In genomic region chr6:34642075-34642547, GRCm38 (mm10) we compare ENCODE assay signal across 12 mouse cellular contexts. TPM values are rescaled to one million over a fixed set of nuclear protein-coding genes. Genes with fewer than 3 reads are reported as not detected.
DNase-seq lines count a peak whose midpoint lies in the region; ATAC-seq and TF ChIP-seq lines count a peak whose summit lies in the region.
"Had no signal": no experiment of that assay in that cellular context is flagged by ENCODE, and none has a peak within 500 bp of the region (broad histone marks: within the 10 kb centered on the region; RNA-seq: fewer than 3 reads in every experiment).

No protein-coding gene starts in this region.

- DNase-seq in heart, adult 18-20 months: no peak
- DNase-seq in lung, postnatal 0 days (ENCODE audit: low spot score): peak; percentile 57
- no peak for DNase-seq in lung, postnatal 14 days
- DNase-seq in hindbrain, embryonic 11.5 days (ENCODE audit: low spot score): no peak
- DNase-seq in midbrain, embryonic 10.5 days (ENCODE audit: low spot score): no peak
- no peak for DNase-seq in hindbrain, embryonic 10.5 days (ENCODE audit: low spot score)
- DNase-seq: cerebellum, postnatal 14 days; thymus, postnatal 25 days had no signal

- WGBS in heart, embryonic 14.5 days: 44% methylated on average over 5 of the region's 5 CpGs
- WGBS in lung, postnatal 0 days: 66% methylated on average over 5 of the region's 5 CpGs
- WGBS in intestine, embryonic 15.5 days: 40% methylated on average over 5 of the region's 5 CpGs
- WGBS in hindbrain, embryonic 11.5 days: 89% methylated on average over 5 of the region's 5 CpGs
- WGBS in midbrain, embryonic 10.5 days: 89% methylated on average over 5 of the region's 5 CpGs
- 92% methylated on average over 5 of the region's 5 CpGs for WGBS in hindbrain, embryonic 10.5 days

- peak overlapping the region; percentile 31 to 50; a peak in 3 of 4 replicates for H3K27ac ChIP-seq in heart, embryonic 14.5 days (replicated peaks in 1 of 2; ENCODE audit: control insufficient read depth in 1 of 2, insufficient read depth in 1 of 2, low read depth in 2 of 2, low read length in 2 of 2)
- H3K27ac ChIP-seq in lung, postnatal 0 days (ENCODE audit: low read length): no peak overlapping the region
- peak overlapping the region; percentile 38; the same call in 1 of the 2 replicates for H3K27ac ChIP-seq in intestine, embryonic 15.5 days
- no peak overlapping the region for H3K27ac ChIP-seq in hindbrain, embryonic 11.5 days (ENCODE audit: low read depth, low read length)
- no peak overlapping the region for H3K27ac ChIP-seq in midbrain, embryonic 10.5 days (replicated peaks)
- H3K27ac ChIP-seq in hindbrain, embryonic 10.5 days: no peak overlapping the region
- H3K27ac ChIP-seq: hindbrain, embryonic 13.5 days had no signal

- H3K27me3 ChIP-seq in heart, embryonic 14.5 days (ENCODE audit: control insufficient read depth, insufficient read depth, low read length): no peaks in the 10 kb centered on the region
- H3K27me3 ChIP-seq in lung, postnatal 0 days (replicated peaks; ENCODE audit: insufficient read depth, low read length): no peaks in the 10 kb centered on the region
- no peaks in the 10 kb centered on the region for H3K27me3 ChIP-seq in intestine, embryonic 15.5 days (replicated peaks)
- no peaks in the 10 kb centered on the region for H3K27me3 ChIP-seq in hindbrain, embryonic 11.5 days (ENCODE audit: control insufficient read depth, insufficient read depth, low read length)
- no peaks in the 10 kb centered on the region for H3K27me3 ChIP-seq in midbrain, embryonic 10.5 days (ENCODE audit: low read depth, poor library complexity, severe bottlenecking)
- H3K27me3 ChIP-seq in hindbrain, embryonic 10.5 days (ENCODE audit: insufficient read depth, poor library complexity, severe bottlenecking): no peaks in the 10 kb centered on the region
- H3K27me3 ChIP-seq: hindbrain, embryonic 13.5 days had no signal

- no peak for ATAC-seq in heart, embryonic 14.5 days (ENCODE audit: insufficient number of reproducible peaks, insufficient read depth, low FRiP score, low read depth)
- ATAC-seq in lung, postnatal 0 days: peak; percentile 38; the same call in 1 of the 2 replicates
- 0 out of 2 replicates have a peak, but pooled peaks have one; percentile 32 for ATAC-seq in intestine, embryonic 15.5 days
- no peak for ATAC-seq in hindbrain, embryonic 11.5 days (ENCODE audit: low FRiP score)

- H3K4me3 ChIP-seq in heart, embryonic 14.5 days (ENCODE audit: control insufficient read depth in 1 of 2, insufficient read depth in 1 of 2, low read depth in 1 of 2, low read length in 2 of 2): no peak overlapping the region
- H3K4me3 ChIP-seq in lung, postnatal 0 days (ENCODE audit: low read depth, low read length): no peak overlapping the region
- H3K4me3 ChIP-seq in intestine, embryonic 15.5 days (replicated peaks): no peak overlapping the region
- no peak overlapping the region for H3K4me3 ChIP-seq in hindbrain, embryonic 11.5 days (ENCODE audit: low read depth, low read length)
- no peak overlapping the region for H3K4me3 ChIP-seq in midbrain, embryonic 10.5 days
- H3K4me3 ChIP-seq in hindbrain, embryonic 10.5 days: no peak overlapping the region
- H3K4me3 ChIP-seq: hindbrain, embryonic 13.5 days; megakaryocyte, embryonic 14.5 days had no signal

- TF ChIP-seq CTCF in lung, postnatal 0 days (IDR thresholded peaks at IDR 0.05): no peak

- no peaks in the 10 kb centered on the region for H3K9me3 ChIP-seq in heart, embryonic 14.5 days (ENCODE audit: control insufficient read depth, low read length)
- no peaks in the 10 kb centered on the region for H3K9me3 ChIP-seq in lung, postnatal 0 days (ENCODE audit: low read length)
- no peaks in the 10 kb centered on the region for H3K9me3 ChIP-seq in intestine, embryonic 15.5 days
- no peaks in the 10 kb centered on the region for H3K9me3 ChIP-seq in hindbrain, embryonic 11.5 days (ENCODE audit: control insufficient read depth, low read length)
- H3K9me3 ChIP-seq in midbrain, embryonic 10.5 days (replicated peaks): no peaks in the 10 kb centered on the region
- H3K9me3 ChIP-seq in hindbrain, embryonic 10.5 days: no peaks in the 10 kb centered on the region
- H3K9me3 ChIP-seq: hindbrain, embryonic 13.5 days; megakaryocyte, embryonic 14.5 days had no signal

- no peak for TF ChIP-seq EP300 in lung, postnatal 0 days (IDR thresholded peaks at IDR 0.05)

- no peak overlapping the region for H3K4me2 ChIP-seq in heart, embryonic 14.5 days (ENCODE audit: low read length)
- H3K4me2 ChIP-seq in lung, postnatal 0 days (replicated peaks; ENCODE audit: low read depth, low read length): no peak overlapping the region
- H3K4me2 ChIP-seq in intestine, embryonic 15.5 days (replicated peaks): no peak overlapping the region
- no peak overlapping the region for H3K4me2 ChIP-seq in hindbrain, embryonic 11.5 days (replicated peaks; ENCODE audit: low read depth, low read length)
- H3K4me2 ChIP-seq: hindbrain, embryonic 13.5 days had no signal

- H3K36me3 ChIP-seq in heart, embryonic 14.5 days (ENCODE audit: control insufficient read depth, insufficient read depth, low read length): no peaks in the 10 kb centered on the region
- H3K36me3 ChIP-seq in lung, postnatal 0 days (ENCODE audit: insufficient read depth, low read length): no peaks in the 10 kb centered on the region
- no peaks in the 10 kb centered on the region for H3K36me3 ChIP-seq in intestine, embryonic 15.5 days
- no peaks in the 10 kb centered on the region for H3K36me3 ChIP-seq in hindbrain, embryonic 11.5 days (ENCODE audit: control insufficient read depth, insufficient read depth, low read length)
- H3K36me3 ChIP-seq in midbrain, embryonic 10.5 days: no peaks in the 10 kb centered on the region
- H3K36me3 ChIP-seq in hindbrain, embryonic 10.5 days: no peaks in the 10 kb centered on the region
- H3K36me3 ChIP-seq: hindbrain, embryonic 13.5 days had no signal

- no peak overlapping the region for H3K9ac ChIP-seq in heart, embryonic 14.5 days (ENCODE audit: low read length)
- no peak overlapping the region for H3K9ac ChIP-seq in lung, postnatal 0 days (replicated peaks; ENCODE audit: low read depth)
- no peak overlapping the region for H3K9ac ChIP-seq in intestine, embryonic 15.5 days
- no peak overlapping the region for H3K9ac ChIP-seq in hindbrain, embryonic 11.5 days (ENCODE audit: low read depth, low read length)
- H3K9ac ChIP-seq: hindbrain, embryonic 13.5 days had no signal

- peaks cover 12 to 38% of the 10 kb centered on the region in 2 experiments for H3K4me1 ChIP-seq in heart, embryonic 14.5 days (ENCODE audit: control insufficient read depth in 2 of 2, insufficient read depth in 2 of 2, low read length in 2 of 2)
- H3K4me1 ChIP-seq in lung, postnatal 0 days (ENCODE audit: insufficient read depth, low read depth, low read length): no peaks in the 10 kb centered on the region; the same call in 1 of the 2 replicates
- peaks cover 17% of the 10 kb centered on the region for H3K4me1 ChIP-seq in intestine, embryonic 15.5 days (replicated peaks)
- H3K4me1 ChIP-seq in hindbrain, embryonic 11.5 days (replicated peaks; ENCODE audit: control insufficient read depth, insufficient read depth, low read length): no peaks in the 10 kb centered on the region
- peaks cover 11% of the 10 kb centered on the region; the same call in 1 of the 2 replicates for H3K4me1 ChIP-seq in midbrain, embryonic 10.5 days
- peaks cover 5% of the 10 kb centered on the region; the same call in 1 of the 2 replicates for H3K4me1 ChIP-seq in hindbrain, embryonic 10.5 days (replicated peaks)
- H3K4me1 ChIP-seq: hindbrain, embryonic 13.5 days had no signal

RNA-seq across cellular contexts. Expression of gene Cald1, which starts 43.8 kb away (rescaled TPM):
- polyA plus RNA-seq in heart, embryonic 14.5 days (2014; fragmentation: Nextera tagmentation; extraction: Ambion mirVana): 122 and 123 TPM in 2 replicates
- 10 to 100 TPM; 48.0 to 48.9 TPM for total RNA-seq in heart, adult 18-20 months (2021)
- 249 and 273 TPM in 2 replicates for polyA plus RNA-seq in lung, postnatal 0 days (2015; fragmentation: Nextera tagmentation; extraction: Ambion mirVana)
- polyA plus RNA-seq in intestine, embryonic 15.5 days (2015; fragmentation: Nextera tagmentation; extraction: Ambion mirVana): 338 and 366 TPM in 2 replicates
- polyA plus RNA-seq in hindbrain, embryonic 11.5 days (2014; fragmentation: Nextera tagmentation; extraction: Ambion mirVana): 140 and 171 TPM in 2 replicates
- polyA plus RNA-seq in midbrain, embryonic 10.5 days (2016; fragmentation: Nextera tagmentation; extraction: Ambion mirVana): 143 and 152 TPM in 2 replicates
- 117 and 144 TPM in 2 replicates for polyA plus RNA-seq in hindbrain, embryonic 10.5 days (2016; fragmentation: Nextera tagmentation; extraction: Ambion mirVana)

Comparison
In these comparisons a context has a peak if more than half of its experiments do, and no peak if none do; other contexts are left out.
1. ATAC-seq: peak in lung, postnatal 0 days (single experiment) and intestine, embryonic 15.5 days (single experiment); none in heart, embryonic 14.5 days (single experiment) and hindbrain, embryonic 11.5 days (single experiment).
2. H3K27ac ChIP-seq: peak in heart, embryonic 14.5 days (2 of 2) and intestine, embryonic 15.5 days (single experiment); none in lung, postnatal 0 days (single experiment), hindbrain, embryonic 11.5 days (single experiment), midbrain, embryonic 10.5 days (single experiment) and hindbrain, embryonic 10.5 days (single experiment).